Mouse (Mus musculus): Measurements from ENCODE around the gene Bco1.

GRCm38 (mm10) chr8:117095647-117096046, at the start of gene Bco1:
- TF ChIP-seq POLR2A (IDR thresholded peaks at IDR 0.05; ENCODE audit: low read depth, low read length) (no peak), CTCF (IDR thresholded peaks at IDR 0.05; ENCODE audit: borderline replicate concordance, insufficient read depth, low read length) (no peak)

Measured in embryonic fibroblast, embryonic 13.5 days (primary cell).